Mouse (Mus musculus) left cerebral cortex, postnatal 4 days (tissue): ENCODE data around the gene Kif3c. TPM values are rescaled to one million over a fixed set of nuclear protein-coding genes. Genes with fewer than 3 reads are reported as not detected.
A peak's percentile ranks its signal among the peaks of the same experiment; 100 is the strongest.

Source experiments
- DNase-seq: peaks from one replicate; pipeline ENCODE4 v3.0.0-alpha.2; 2022
- intact Hi-C: fragments of 180-260 bp; cut with DNase I; formaldehyde crosslinking; loops from one replicate; pipeline ENCODE4 v1.15.1; 2025
- total RNA-seq, 2 experiments: library from RNA; stranded (reverse); gene quantifications; 2 replicates each; pipeline ENCODE4 v1.2.3; 2021

Kif3c gene
- 100 to 1,000 TPM; 204 to 210 TPM for total RNA-seq

DNA sequence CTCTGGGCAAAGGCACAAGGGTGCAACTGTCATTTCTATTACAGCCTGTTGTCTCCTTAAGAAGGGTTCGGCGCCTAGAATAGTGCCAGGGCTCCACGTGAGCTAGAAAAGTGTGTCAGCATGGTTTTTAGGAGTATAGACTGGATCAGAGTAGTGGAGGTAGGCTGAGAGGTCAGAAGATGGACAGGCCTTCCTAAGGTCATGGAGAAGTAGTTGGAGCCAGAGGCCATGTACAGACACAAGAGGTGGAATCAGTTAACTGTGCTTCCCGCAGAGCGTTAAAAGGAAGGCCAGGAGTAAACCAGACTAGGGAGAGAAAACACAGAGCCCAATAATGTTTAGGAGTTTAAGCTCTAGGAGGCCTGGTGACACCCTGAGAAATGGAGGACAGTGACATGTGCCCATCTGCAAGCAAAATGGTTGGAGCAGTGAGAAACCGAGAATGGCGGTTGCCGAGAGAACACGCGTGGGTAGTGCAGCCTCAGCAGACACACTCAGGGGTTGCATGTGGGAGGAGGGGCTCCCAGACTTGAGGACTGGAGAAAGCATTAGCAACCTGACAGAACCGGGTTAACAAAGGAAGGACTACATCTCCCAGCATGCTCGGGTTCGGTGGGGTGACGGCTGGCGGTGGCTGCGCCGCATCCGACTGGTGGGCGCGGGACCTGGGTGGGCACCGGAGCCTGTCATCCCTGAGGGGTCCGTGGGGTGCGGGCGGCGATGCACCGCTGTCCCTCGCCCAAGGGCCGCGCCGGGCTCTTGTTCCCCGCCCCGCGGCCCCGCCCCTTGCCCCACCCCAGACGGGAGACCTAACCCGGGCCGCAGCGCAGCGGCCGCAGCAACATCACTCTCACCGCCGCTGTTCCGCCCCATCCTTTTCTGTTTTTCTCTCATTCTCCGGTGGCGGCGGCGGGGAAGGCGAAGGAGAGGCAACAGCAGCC is at the start of gene Kif3c:
Kif3c (plus strand) TSS at position 625 of the 941 bp plus-strand sequence.
- intact Hi-C loops: no loop called here
- peak; percentile 89 for DNase-seq

GRCm38 (mm10) chr12:3316083-3316482 is 48.8 kb upstream of the Kif3c start:
- peak; percentile 4 for DNase-seq
- intact Hi-C loops: no loop called here

- intact Hi-C loops: no loop called here
Observed at GRCm38 (mm10) chr12:3316937-3317336, 48.0 kb upstream of the Kif3c start.

GRCm38 (mm10) chr12:3319377-3319776 is 45.6 kb upstream of the Kif3c start:
- intact Hi-C loops: no loop called here
- DNase-seq: no peak

More at GRCm38 (mm10) chr12:3316937-3317336, 48.0 kb upstream of the Kif3c start:
- DNase-seq: no peak

DNA sequence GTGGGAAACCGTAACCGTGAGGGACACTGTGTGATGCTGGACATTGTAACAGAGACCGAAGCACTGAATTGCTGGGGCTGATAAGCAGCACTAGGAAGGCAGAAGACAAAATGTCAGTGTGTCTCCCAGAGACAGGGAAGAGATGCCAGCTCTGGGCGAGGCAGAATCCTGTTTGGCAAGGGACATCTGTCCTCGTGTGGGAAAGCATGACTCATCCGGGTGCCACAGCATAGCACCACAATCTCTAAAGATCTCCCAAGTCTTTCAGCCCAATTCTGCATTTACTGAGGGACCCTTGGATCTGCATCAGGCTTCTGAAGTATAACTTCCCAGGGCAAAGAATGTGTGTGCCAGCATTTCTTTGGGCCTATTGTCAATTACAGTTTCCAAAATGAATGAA is 41.7 kb upstream of the Kif3c start:
- peak; percentile 3 for DNase-seq
- intact Hi-C loops: no loop called here

DNA sequence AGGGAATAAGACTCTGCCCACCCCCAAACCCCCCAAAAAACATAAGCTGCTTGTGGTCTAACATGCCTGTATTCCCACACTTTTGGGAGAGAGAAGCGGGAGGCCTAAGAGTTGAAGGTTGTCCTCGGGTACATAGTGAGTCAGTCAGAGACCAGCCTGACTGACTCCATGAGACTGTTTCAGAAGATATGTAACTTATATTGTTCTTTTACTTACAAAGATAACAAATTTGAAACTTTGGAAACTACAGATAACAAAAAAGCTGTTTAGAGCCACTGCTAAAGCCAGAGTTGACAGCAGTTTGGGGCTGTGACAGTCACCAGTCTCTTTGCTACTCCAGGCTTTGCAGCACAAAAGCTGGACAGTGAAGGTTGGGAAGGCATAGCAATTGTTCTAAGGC is 39.7 kb upstream of the Kif3c start:
- intact Hi-C loops: no loop called here
- no peak for DNase-seq

GRCm38 (mm10) chr12:3329677-3330076 is 35.3 kb upstream of the Kif3c start:
- DNase-seq: no peak
- intact Hi-C loops: no loop called here

DNA sequence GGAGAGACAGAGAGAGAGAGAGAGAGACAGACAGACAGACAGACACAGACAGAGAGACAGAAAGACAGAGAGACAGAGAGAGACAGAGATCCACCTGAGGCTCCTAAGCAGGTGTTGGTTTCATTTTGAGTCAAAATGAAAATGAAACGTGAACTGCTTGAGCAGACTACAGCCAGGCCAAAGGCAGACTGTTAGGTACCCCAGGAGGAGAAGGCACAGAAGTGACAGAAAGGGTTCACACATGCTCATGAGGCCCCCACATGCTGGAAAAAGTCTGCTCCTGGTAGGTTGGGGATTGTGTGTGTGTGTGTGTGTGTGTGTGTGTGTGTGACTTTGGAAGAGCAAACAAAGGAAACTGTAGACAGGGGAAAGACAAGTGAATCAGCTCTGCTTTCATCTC is 26.0 kb upstream of the Kif3c start:
- DNase-seq: no peak
- intact Hi-C loops: no loop called here

GRCm38 (mm10) chr12:3344155-3344554 is 20.8 kb upstream of the Kif3c start:
- DNase-seq: no peak
- intact Hi-C loops: no loop called here

DNA sequence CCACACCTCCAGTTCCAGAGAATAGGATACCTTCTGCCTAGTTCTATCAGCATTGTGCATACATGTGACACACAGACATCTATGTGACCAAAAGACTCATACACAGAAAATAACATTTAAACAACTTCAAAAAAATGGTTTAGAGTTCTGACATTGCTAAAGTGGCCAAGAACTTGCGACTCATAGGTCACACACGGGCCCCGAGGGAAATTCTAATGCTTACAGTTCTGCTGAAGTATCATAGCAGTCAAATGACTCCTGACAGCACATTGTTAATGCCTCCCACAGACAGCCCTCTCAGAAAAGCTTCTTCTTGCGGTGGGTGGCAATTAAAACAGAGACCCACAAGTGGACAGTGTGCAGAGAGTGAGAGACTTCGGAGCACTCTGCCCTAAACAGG is 19.9 kb upstream of the Kif3c start:
- intact Hi-C loops: no loop called here

GRCm38 (mm10) chr12:3347682-3348081 is 17.2 kb upstream of the Kif3c start:
- no peak for DNase-seq
- intact Hi-C loops: no loop called here

More for the DNA sequence above, 19.9 kb upstream of the Kif3c start:
- DNase-seq: no peak

DNA sequence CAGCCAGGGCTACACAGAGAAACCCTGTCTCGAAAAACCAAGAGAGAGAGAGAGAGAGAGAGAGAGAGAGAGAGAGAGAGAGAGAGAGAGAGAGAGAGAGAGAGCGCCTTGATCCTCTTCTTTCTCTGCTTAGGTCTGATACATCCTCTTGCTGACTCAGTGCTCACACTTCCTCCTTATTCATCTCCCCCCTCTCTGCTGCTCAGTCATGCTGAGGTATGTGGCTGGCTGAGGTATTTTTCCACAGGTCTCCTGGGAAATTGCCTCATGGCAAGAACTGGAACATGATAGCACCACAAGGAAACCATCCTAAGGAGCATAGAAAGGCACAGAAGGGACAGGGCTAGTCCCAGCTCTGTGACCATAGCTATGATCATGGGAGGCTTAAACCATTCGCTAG is 15.5 kb upstream of the Kif3c start:
- DNase-seq: no peak
- intact Hi-C loops: no loop called here

- intact Hi-C loops: loop anchor here (10.0 kb wide), 1 partner anchor 255 kb away; no protein-coding TSS in a partner anchor
Observed at GRCm38 (mm10) chr12:3350136-3350535, 14.8 kb upstream of the Kif3c start.

GRCm38 (mm10) chr12:3352216-3352615 is 12.7 kb upstream of the Kif3c start:
- intact Hi-C loops: loop anchor here (10.0 kb wide), 1 partner anchor 257 kb away; no protein-coding TSS in a partner anchor
- DNase-seq: no peak

More at GRCm38 (mm10) chr12:3350136-3350535, 14.8 kb upstream of the Kif3c start:
- peak; percentile 48 for DNase-seq

DNA sequence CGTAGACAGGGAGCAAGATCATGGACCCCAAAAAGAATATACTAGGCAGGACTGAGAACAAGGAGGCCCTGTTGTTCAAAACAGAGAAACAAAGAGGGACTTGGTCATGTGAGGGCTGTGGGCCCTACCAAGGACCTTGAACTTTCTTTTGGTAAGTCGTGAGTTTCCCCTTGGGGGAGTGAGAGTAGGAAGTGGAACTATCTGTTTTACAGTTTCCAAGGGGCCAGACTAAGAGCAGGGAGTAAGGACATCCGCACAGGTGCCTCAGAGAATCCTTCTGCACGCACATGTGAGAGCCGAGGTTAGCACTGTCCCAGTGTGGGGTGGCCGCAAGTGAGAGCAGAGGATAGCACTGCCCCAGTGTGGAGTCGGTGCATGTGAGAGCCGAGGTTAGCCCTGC is 9.9 kb upstream of the Kif3c start:
- DNase-seq: no peak
- intact Hi-C loops: loop anchor here (10.0 kb wide), 1 partner anchor 260 kb away; no protein-coding TSS in a partner anchor

DNA sequence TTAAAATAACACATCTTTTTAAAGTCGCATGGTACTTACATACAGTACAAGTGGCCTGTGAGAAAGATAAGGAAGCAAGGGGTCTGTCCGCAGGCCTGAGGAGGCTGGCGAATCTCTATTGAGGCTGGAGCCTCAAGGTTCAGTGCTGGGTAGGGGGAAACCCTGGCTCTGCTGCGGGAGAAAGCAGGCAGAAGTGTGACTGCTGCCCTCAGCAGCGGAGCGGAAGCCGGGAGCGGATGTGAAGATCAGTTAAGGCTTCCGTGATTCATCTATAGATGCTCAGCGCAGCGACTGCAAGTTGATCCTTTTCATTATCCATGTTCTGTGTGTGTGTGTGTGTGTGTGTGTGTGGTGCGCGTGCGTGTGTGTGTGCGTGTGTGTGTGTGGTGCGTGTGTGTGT is 8.1 kb upstream of the Kif3c start:
- intact Hi-C loops: loop anchor here (10.0 kb wide), 1 partner anchor 262 kb away; no protein-coding TSS in a partner anchor
- DNase-seq: no peak

DNA sequence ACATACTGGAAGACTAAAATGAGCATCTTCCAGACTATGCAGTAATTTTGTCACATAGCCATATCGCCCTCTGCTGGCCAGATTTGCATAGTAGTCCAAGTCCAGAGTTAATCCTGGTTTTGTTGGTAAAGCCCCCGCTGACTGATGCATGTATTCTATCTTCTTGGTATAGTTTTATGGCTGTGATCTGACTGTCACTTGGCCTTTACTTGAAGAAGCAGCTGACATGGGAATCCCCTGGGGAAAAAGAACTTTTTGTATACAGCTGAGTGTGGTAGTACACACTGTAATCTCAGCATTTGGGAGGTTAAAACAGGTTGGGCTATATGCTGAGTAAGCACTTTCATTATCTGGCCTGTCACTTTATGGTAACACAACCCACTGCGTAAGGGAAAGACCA is 5.6 kb upstream of the Kif3c start:
- DNase-seq: peak; percentile 80
- intact Hi-C loops: loop anchor here (10.0 kb wide), 1 partner anchor 265 kb away; no protein-coding TSS in a partner anchor

DNA sequence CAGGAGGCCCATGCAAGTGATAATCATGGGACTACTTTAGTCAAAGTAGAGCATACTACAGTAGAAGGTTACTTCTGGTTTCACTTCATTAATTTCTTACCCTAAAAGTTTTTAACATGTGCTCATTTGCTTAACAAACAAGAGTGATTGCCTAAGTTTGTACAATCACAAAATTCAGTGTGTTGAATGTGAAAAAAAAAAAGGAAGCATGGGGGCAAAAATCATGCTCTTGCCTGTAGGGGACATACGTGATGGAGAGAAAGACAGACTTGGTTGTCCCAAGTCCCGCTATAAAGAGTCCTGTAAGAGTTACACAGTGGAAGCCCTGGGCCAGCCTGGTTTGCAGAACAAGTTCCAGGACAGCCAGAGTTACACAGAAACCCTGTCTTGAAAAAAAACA is 4.9 kb upstream of the Kif3c start:
- no peak for DNase-seq
- intact Hi-C loops: no loop called here

GRCm38 (mm10) chr12:3364076-3364475 is 856 bp upstream of the Kif3c start:
- intact Hi-C loops: no loop called here

GRCm38 (mm10) chr12:3365449-3366189 is 687 bp downstream of the Kif3c start:
- DNase-seq: no peak
- intact Hi-C loops: no loop called here

More at GRCm38 (mm10) chr12:3364076-3364475, 856 bp upstream of the Kif3c start:
- DNase-seq: no peak
